Mouse (Mus musculus): ENCODE results near the gene Rassf7. TPM values are rescaled to one million over a fixed set of nuclear protein-coding genes. Genes with fewer than 3 reads are reported as not detected.

Rassf7 gene
- total RNA-seq, 2 experiments from 2014 or later, result 1.9 to 4.9 TPM

DNA sequence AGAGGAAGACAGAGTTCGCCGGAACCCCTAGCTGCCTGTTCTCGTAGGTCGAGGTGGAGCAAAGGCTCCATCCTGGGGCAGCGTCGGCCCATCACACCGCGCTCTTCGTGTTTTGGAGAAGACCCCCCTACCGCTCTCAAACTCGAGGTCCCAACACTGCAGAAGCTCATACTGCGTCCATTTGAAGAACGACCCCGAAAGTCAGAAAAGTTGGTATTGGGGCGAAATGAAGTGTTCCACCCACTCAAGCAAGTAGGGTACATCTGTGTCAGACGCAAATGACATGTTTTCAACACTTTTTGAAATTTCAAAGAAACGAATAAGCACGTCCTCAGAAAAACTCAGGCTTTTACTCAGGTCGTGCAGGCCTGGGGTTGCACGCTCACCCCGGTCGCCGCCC, 21.3 kb upstream of the Rassf7 start:
- intact Hi-C loops (cut with DNase I), result loop anchor here (5.0 kb wide), 2 partner anchors 247 to 337 kb away; partner anchors contain the start of genes Bet1l, Gm45785 and Ric8a
- DNase-seq, result no peak

DNA sequence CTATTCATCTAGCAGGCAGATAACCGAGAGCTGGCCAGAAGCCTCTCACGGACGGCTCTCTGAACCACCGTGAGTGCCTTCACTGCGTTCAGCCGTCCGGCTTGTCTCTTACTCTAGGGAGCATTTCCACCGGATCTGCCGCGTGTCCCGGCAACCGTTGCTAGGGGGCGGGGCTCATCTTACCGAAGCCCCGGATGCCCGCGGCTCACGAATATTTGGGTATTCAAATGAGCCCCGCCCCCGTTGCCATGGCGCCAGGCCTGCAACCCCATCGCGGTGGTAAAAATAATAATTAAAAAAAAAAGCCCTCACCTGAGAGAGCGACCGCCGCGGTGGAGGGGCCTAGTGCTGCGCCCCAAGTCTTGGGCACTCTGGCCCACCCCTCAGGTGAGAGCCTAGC, 20.8 kb upstream of the Rassf7 start:
- intact Hi-C loops (cut with DNase I), result loop anchor here (5.0 kb wide), 2 partner anchors 248 to 338 kb away; partner anchors contain the start of genes Bet1l, Gm45785 and Ric8a
- DNase-seq, result peak; percentile 87 to 93

DNA sequence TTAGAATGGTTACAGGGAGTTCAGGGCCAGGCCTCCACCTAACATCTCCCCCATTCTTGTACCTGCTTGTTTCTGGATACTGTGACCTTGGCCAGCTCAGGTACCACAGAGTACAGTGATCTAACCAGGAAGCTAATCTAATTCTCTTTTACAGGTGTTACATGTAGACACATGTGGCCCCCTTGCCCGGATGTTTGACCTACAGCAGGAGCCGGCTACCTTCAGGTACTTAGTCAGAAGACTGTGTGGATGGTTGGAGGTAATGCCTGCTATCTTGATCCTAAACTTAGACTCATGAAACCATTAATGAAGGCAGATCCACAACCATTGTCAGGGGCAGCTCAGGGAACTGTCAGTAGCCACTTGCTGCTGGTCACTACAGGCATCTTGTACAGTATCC, 19.9 kb upstream of the Rassf7 start:
- DNase-seq, result no peak
- intact Hi-C loops (cut with DNase I), result no loop called here

DNA sequence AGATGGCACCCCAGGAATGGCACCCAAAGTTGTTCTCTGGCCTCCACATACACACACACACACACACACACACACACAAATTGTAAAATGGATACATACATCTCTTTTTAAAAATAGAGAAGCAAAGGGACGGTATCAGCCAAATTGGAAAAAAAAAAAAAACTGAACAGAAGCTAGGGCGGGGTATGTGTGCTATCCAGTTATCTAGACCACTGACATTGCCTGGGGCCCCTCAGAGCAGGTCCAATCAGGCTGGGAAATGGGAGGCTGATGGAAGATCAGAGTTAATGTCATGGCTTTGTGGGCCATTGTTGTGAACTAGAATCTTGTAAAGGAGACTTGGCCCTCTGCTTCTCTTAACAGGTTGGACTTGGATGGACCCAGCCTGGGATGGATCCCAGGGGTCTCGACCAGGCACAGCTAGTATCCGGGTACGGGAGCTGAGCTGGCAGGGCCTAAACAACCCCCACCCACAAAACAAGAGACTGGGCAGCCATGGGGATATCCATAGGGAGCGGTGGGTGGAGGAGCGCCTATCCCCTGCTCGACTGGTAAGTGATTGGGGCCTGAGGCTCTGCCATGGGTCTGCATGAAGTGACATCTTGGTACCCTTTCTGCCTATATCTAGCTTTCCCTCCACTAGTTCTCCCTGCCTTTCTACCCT, 18.9 kb upstream of the Rassf7 start:
- DNase-seq, result no peak
- intact Hi-C loops (cut with DNase I), result no loop called here

DNA sequence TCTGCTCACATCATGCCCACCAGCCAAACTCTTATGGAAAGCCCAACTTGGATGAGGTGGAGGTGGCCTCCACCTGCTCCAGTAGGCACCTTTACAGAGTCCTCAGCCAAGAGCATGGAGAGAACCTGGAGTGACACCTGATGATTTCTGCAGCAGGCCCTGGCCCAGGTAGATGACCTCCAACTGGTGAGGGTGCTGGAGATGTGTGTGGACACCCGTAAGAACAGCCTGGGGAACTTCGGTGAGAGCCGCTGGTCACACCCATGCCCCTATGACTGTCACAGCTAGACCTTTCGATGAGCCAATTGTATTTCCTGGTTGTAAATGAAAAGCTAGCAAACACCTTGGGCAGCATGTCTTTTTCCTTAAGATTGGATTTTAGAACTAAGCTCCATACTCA, 17.5 kb upstream of the Rassf7 start:
- DNase-seq, result no peak
- intact Hi-C loops (cut with DNase I), result no loop called here

DNA sequence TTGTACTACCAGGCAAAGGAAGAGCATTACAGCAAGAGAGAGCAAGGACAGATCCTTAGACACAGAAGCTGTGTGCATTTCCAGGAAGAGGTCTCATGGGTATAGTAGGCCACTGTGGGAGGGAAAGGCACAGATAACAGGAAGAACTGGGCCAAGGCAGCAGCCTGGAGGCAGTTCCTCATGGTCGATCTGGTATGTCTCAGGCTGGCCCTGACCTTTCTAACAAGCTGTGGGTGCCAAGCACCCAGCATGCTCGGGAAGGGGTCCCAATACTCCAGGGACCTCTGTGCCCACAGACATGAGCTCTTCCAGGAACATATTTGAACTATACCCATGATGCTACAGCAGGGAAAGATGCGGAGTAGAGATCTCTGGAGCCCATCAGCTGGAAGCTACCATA, 11.1 kb upstream of the Rassf7 start:
- intact Hi-C loops (cut with DNase I), result no loop called here
- DNase-seq, result no peak

DNA sequence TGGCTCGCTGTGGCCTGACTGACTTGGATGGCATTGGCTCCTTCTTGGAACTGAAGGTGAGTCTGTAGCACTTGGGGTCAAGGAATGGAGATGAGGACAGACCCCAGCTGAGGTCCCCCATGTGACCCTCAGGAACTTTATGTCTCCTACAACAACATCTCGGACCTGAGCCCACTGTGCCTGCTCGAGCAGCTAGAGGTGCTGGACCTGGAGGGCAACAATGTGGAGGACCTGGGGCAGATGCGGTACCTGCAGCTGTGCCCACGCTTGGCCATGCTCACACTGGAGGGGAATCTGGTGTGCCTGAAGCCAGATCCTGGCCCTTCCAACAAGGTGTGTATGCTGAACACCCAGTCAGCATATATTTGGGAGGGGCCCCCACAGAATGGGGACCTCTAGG, 10.2 kb upstream of the Rassf7 start:
- intact Hi-C loops (cut with DNase I), result no loop called here
- no peak for DNase-seq

DNA sequence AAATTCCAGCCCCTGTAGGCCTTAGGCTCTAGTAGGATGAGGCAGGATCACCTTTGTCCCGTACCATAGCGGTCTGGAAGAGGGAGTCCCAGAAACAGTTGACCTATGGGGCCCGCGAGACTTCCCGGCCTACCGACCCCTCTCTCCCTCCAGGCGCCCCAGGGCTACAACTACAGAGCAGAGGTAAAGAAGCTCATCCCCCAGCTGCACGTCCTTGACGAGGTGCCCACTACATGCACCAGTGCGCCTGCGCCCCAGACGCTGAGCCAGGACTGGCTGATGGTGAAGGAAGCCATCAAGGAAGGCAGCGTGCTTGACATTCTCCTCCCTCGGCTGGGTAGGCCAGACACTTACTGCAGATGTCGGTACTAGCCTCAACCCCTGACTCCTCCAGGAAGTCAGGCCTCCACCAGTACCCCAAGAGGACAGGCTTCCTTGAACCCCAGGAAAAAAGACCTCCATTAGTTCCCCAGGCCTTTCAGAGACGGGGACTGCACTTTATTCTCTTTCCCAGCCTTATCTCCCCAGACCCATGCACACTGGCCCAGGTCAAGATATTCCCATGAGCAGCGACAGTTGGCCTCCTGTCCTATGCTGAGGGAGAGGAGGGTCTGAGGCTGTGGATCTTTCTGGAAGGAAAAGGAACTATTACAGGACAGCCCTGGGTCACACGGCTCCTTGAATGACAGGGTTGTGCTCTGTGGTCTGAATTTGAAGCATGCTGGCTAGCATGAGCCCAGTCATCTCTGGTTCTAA, 9.3 kb upstream of the Rassf7 start:
- intact Hi-C loops (cut with DNase I), result no loop called here

DNA sequence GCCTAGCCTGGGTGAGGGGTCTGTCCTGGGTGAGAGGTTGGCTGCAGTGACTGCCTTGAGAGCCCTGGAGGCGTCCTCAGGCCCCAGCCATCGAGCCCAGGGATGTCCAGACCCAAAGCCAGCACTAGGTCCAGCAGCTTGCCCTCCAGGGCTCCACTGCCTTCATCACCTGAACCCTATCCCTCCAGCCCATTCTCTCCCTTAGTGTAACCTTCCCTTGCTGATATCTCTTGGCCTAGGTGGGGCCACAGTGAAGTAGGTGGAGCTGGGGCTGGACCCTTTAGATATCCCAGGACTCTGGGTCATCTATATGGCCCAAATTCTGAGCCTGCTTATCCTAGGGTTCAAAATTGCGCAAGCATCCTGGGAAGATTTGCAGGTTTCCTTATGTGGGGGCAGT, 6.1 kb upstream of the Rassf7 start:
- intact Hi-C loops (cut with DNase I), result no loop called here
- DNase-seq, result no peak

More for the DNA sequence above, 9.3 kb upstream of the Rassf7 start:
- DNase-seq, result no peak

DNA sequence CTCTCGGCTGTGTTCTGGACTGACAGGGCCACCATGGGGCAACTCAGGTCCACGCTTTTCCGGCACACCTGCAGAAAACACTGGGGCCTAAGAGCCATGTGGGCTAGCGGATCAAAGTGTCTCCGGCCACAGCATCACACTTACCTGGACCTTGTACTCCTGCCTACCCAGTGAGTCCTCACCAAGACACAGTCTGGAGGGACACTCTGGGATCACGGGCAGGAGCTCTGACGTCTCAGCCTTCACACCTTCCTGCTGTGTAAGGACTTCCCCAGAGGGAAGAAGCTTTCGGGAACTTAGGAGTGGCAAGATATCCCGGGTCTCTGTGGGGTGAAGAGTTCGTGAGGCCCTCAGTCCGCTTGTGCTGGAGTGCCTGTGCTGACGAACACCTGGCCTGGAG, 5.5 kb upstream of the Rassf7 start:
- no peak for DNase-seq
- intact Hi-C loops (cut with DNase I), result no loop called here

DNA sequence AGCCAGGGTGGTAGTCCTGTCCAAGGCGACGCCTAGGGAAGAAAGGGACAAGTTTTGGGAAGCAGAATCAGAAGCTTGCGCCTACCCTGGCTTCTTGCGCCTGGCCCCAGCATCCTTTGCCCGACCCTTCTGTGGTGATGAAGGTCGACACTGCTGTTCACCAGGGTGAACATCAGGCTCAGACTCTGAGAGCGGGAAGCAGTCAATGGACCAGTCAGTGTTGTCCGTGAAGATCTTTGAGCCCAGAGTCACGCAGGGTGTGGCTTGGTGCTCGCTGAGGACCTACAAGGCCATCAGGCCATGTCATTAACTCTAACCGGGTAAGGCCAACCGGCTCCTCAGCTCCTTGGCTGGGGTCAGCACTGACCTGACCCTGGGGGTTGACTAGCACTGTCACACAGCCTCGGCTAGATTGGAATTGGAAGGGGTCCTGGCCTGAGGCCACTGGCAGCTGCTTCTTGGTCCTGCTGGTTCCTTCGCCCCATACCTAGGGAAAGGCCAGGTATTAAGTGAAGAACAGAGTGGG, 5.0 kb upstream of the Rassf7 start:
- DNase-seq, result no peak
- intact Hi-C loops (cut with DNase I), result no loop called here

DNA sequence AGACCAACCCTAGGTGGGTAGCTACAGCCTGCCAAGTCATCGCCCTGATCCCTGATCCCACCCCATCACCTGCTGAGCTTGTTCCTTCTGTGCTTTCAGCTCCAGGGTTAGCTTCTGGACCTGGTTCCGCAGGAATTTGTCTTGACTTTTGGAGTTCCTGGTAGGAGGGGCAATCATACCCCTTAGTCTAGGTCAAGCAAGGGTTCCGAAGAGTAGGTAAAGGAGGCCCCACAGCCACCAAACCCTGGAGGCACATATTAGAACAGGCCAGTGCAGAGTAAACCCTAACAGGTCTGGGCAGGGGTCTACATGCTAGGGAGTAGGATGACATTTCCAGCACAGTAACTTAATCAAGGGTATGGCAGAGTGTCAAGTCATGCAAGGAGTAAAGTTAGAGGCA, 2.5 kb upstream of the Rassf7 start:
- intact Hi-C loops (cut with DNase I), result no loop called here
- DNase-seq, result no peak

DNA sequence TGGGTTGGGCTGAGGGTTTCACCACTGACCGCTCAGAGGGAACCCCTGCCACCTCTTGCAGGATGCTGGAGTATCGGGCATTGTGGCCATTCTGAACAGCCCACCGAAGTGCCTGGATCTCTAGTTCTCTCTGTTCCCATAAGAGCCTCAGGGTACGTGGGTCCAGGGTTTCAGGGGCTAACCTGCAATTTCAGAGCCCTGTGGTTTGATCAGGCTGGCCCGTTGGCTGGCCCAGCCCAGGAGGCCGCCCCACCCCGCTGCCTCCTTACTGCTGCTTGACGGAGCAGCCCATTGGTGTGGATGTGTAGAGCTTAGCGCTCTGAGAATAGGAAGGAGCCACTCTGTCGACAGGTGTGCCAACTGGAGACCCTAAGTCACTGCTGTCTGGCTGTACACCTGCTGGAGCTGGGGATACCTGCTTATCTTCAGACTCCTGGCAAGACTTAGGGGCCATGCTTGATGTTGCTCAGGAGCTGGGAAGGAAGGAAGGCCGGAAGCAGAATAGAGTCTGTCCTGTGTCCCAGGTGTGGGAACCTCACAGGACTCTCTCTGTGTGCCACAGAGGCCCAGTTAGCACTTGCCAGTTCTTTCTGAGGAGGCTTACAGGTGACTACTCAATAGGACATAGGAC, 1.9 kb upstream of the Rassf7 start, which contains the start of gene Lmntd2:
Gene Lmntd2 (minus strand): TSS at position 476 of the 631 bp plus-strand sequence.
- no peak for DNase-seq
- intact Hi-C loops (cut with DNase I), result no loop called here

DNA sequence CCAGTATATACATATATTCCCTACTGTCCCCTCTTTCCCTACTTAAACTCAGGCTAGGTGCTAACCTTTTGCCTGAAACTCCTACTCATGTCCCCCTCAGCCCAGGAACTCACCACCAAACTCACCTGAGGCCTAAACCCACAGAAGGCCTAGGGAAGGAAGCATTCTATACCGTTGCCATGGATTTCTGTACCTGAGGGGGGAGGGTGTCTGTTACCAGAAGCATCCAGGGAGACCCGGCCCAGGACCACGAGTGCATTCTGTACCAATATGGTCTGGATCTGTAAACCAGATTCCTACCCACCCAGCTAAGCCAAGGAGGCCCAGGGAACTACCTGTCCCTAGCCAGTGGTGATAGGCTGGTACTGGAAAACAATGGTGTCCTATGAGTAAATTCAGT, 1.4 kb upstream of the Rassf7 start:
- DNase-seq, result no peak
- intact Hi-C loops (cut with DNase I), result no loop called here

DNA sequence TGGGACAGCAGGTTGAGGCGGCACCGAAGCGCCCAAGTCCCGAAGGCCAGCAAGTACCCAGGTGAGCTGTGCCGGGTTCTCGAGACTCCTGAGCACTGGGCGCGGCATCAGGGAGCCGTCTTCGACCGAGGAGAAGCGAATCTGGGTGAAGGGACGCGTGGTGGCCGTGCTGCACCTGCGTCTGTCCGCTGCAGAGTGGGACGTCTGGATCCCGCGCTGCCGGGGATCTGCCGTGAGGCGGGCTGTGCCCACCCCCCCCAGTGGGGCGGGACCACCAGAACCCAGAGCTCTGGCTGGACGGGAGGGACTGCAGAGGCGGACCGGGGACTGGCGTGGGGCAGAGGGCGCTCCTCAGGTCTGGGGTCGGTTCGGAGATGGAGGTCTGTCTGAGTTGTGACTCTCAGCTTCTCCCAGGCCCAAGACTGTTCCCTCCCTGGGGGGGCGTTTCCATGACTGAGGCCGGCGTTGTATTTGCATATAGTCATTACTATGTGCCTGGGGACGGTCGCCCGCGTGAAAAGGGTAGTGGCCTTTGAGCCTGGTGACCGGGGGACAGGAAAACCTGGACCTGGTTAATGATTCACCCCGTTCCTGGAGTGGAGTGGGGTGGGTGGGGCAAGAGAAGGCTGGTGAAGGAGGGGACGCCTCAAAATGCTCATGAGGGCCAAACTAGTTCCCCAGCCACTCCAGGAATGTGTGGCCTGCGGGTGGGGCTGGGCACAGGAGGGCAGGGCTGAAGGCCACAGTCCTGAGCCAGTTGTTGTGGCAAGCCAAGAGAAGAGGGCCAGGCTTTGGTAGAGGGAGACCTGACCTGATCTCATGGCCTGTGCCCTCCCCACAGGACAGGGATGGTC, 447 bp downstream of the Rassf7 start:
- DNase-seq, result peak; percentile 39 to 55
- intact Hi-C loops (cut with DNase I), result no loop called here

DNA sequence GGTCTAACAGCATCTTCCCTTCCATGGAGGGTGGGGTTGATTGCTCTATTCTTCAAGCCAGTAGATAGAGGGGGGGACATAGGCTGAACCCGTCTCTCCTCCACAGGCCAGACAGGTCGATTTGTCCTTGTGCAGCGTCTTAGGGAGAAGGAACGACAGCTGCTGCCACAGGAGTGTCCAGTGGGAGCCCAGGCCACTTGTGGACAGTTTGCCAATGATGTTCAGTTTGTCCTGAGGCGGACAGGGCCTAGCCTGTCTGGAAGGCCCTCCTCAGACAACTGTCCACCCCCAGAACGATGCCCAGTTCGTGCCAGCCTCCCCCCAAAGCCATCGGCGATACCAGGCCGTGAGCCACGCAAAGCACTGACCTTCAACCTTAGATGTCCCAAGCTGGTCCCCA, 1.2 kb downstream of the Rassf7 start:
- DNase-seq, result no peak
- intact Hi-C loops (cut with DNase I), result no loop called here

DNA sequence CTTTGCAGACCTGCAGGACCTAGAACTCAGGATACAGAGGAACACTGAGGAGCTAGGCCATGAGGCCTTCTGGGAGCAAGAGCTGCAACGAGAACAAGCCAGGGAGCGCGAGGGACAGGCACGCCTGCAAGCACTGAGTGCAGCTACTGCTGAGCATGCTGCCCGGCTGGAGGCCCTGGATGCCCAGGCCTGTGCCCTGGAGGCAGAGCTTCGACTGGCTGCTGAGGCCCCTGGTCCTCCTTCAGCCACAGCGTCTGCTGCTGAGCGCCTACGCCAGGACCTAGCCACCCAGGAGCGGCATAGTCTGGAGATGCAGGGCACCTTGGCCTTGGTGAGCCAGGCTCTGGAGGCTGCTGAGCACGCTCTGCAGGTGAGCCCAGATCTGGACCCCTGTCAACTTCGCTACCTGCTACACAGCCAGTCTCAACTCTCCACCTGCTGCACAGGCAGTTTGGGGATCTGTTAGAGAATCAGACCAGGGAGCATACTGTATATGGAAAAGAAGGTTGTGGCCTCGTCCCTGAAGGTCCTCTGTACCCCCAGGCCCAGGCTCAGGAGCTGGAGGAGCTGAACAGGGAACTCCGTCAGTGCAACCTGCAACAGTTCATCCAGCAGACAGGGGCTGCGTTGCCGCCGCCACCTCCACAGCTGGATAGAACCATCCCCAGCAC, 1.8 kb downstream of the Rassf7 start:
- DNase-seq, result no peak
- intact Hi-C loops (cut with DNase I), result no loop called here

DNA sequence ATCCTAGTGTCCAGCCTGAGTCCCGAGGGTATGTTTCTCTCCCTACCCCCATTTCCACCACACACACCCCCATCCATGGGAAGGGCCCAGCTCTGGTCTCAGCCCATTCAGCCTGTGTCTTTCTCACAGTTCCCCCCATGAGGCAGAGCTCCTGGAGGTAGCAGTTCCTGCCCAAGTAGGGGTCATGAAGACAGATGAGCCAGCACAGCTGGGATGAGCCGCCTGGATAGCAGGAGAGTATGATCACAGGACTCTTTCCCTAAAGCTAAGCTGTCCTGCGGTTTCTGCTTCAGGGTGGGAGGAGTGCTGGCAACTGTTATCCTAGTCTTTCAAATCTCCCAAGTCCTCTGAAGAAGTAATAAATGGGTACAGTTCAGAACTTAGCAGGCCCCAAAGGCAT, 2.5 kb downstream of the Rassf7 start:
- DNase-seq, result no peak
- intact Hi-C loops (cut with DNase I), result no loop called here

DNA sequence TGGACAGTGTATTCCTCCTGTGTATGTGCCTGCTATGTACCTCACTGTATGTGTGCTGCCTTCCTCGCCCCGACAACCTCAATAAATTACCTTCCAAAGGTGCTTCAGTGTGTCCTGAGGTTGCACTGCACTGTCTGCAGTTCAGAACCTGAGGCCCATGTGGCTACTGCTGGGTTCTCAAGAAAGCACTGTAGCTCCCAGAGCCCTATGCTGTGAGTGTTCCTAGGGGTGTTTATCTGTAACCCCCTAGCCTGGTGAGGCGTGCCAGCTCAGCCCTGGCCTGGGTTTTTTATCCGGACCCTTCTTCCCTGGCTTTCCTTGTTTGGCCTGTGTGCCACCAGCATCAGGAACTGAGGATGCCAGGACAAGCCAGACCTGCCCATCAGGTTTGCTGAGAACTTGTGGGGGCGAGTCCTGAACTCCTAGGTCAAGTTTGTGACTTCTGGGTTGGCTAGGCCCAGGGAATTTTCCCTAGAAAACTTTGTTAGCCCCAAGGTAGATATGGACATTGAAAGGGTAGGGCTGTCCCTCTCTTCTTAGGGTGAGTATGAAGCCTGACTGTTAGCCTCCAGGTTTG, 3.0 kb downstream of the Rassf7 start:
- no peak for DNase-seq
- intact Hi-C loops (cut with DNase I), result no loop called here
